Mouse (Mus musculus): Measurements from ENCODE around the gene Rab40c. TPM values are rescaled to one million over a fixed set of nuclear protein-coding genes. Genes with fewer than 3 reads are reported as not detected.
"Not testable (repeated sequence)": the region's sequence is repeated elsewhere in the genome, so short reads cannot be mapped to it uniquely, and the experiment has no call there.

The Rab40c gene
- polyA plus RNA-seq, 1 experiment from 2014 or later, result 19.3 TPM

- Histone ChIP-seq H3K27me3 (replicated peaks; ENCODE audit: insufficient read depth, low read length) (no peaks in the 10 kb centered on the region), H3K9me3 (ENCODE audit: low read length) (no peaks in the 10 kb centered on the region), H3K4me1 (ENCODE audit: insufficient read depth, low read depth, low read length) (peaks cover 6% of the 10 kb centered on the region; the same call in 1 of the 2 replicates), H3K36me3 (ENCODE audit: insufficient read depth, low read length) (no peaks in the 10 kb centered on the region), H3K4me2 (replicated peaks; ENCODE audit: low read depth, low read length) (no peak overlapping the region), H3K4me3 (ENCODE audit: low read depth, low read length) (no peak overlapping the region), H3K9ac (replicated peaks; ENCODE audit: low read depth) (no peak overlapping the region), H3K27ac (ENCODE audit: low read length) (no peak overlapping the region)
- TF ChIP-seq CTCF (IDR thresholded peaks at IDR 0.05), result no peak
- TF ChIP-seq EP300 (IDR thresholded peaks at IDR 0.05), result no peak
- no peak for ATAC-seq
- WGBS, result 71% methylated on average over 3 of the region's 3 CpGs
- no peak for DNase-seq (ENCODE audit: low spot score)
Measured at GRCm38 (mm10) chr17:25872676-25873075, 46.9 kb downstream of the Rab40c start.

- H3K9me3 ChIP-seq (ENCODE audit: low read length); H3K36me3 ChIP-seq (ENCODE audit: insufficient read depth, low read length); H3K4me3 ChIP-seq (ENCODE audit: low read depth, low read length); H3K4me1 ChIP-seq (ENCODE audit: insufficient read depth, low read depth, low read length); H3K27me3 ChIP-seq (replicated peaks; ENCODE audit: insufficient read depth, low read length); H3K27ac ChIP-seq (ENCODE audit: low read length); DNase-seq (ENCODE audit: low spot score); ATAC-seq; H3K4me2 ChIP-seq (replicated peaks; ENCODE audit: low read depth, low read length); H3K9ac ChIP-seq (replicated peaks; ENCODE audit: low read depth): not testable (repeated sequence)
Measured at GRCm38 (mm10) chr17:25871566-25871965, 48.0 kb downstream of the Rab40c start.

GRCm38 (mm10) chr17:25869954-25870353 lies 49.6 kb downstream of the Rab40c start:
- H3K9me3 ChIP-seq (ENCODE audit: low read length), result no peaks in the 10 kb centered on the region
- no peak for TF ChIP-seq CTCF (IDR thresholded peaks at IDR 0.05)
- no peak for TF ChIP-seq EP300 (IDR thresholded peaks at IDR 0.05)
- no peak overlapping the region for H3K9ac ChIP-seq (replicated peaks; ENCODE audit: low read depth)
- no peaks in the 10 kb centered on the region for H3K36me3 ChIP-seq (ENCODE audit: insufficient read depth, low read length)
- H3K27ac ChIP-seq (ENCODE audit: low read length), result no peak overlapping the region
- no peak overlapping the region for H3K4me3 ChIP-seq (ENCODE audit: low read depth, low read length)
- H3K27me3 ChIP-seq (replicated peaks; ENCODE audit: insufficient read depth, low read length), result no peaks in the 10 kb centered on the region
- H3K4me1 ChIP-seq (ENCODE audit: insufficient read depth, low read depth, low read length), result no peaks in the 10 kb centered on the region; the same call in 1 of the 2 replicates
- ATAC-seq, result no peak
- no peak for DNase-seq (ENCODE audit: low spot score)
- H3K4me2 ChIP-seq (replicated peaks; ENCODE audit: low read depth, low read length), result no peak overlapping the region
- 81% methylated on average over 2 of the region's 2 CpGs for WGBS

DNA sequence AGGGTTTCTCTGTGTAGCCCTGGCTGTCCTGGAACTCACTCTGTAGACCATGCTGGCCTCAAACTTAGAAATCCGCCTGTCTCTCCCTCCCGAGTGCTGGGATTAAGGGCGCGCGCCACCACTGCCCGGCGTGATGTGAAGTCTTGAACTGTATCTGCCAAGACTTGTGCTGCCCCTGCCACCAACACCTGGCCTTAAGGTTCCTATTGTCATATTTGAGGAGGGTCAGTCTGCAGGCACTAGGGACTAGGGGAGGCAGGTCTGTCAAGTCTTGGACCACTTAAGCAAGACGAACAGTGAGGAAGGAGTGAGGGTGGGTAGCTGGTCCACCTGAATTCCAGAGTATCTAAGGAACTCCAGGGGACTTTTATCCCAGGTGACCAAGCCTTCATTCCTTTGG lies 50.0 kb downstream of the Rab40c start:
- no peaks in the 10 kb centered on the region for H3K36me3 ChIP-seq (ENCODE audit: insufficient read depth, low read length)
- no peaks in the 10 kb centered on the region; the same call in 1 of the 2 replicates for H3K4me1 ChIP-seq (ENCODE audit: insufficient read depth, low read depth, low read length)
- H3K4me2 ChIP-seq (replicated peaks; ENCODE audit: low read depth, low read length), result no peak overlapping the region
- no peak overlapping the region for H3K27ac ChIP-seq (ENCODE audit: low read length)
- DNase-seq (ENCODE audit: low spot score) (no peak), ATAC-seq (no peak)
- H3K9ac ChIP-seq (replicated peaks; ENCODE audit: low read depth), result no peak overlapping the region
- no peaks in the 10 kb centered on the region for H3K27me3 ChIP-seq (replicated peaks; ENCODE audit: insufficient read depth, low read length)
- no peak overlapping the region for H3K4me3 ChIP-seq (ENCODE audit: low read depth, low read length)
- 77% methylated on average over 3 of the region's 8 CpGs for WGBS
- TF ChIP-seq CTCF (IDR thresholded peaks at IDR 0.05) (no peak), EP300 (IDR thresholded peaks at IDR 0.05) (no peak)
- no peaks in the 10 kb centered on the region for H3K9me3 ChIP-seq (ENCODE audit: low read length)

DNA sequence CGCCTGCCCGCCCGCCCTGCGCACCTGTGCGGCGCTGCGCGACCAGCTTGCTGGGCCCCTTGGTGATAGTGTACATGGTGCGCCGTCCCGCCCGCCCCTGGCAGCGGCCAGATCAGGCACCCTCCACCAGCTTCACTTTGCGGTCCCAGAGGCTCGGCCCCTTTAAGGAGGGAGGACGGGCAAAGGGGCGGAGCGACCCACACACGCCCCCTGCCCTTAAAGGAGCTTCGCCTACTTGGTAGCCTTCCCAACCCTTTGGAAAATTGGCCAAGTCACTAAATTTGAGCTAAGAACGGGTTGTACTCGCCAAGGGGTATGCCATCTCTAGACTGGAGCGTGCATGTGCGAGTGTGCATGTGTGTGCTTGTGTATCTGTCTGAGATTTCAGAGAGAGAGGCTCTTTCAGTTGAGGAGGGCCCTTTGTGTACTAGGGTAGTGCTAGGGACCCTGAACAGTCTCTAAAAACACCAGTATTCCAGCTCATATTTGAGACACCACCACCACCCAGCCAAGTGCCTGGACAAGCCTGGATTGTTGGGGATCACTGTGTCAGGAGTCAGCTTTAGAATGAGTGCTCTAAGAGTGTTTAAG lies 50.8 kb downstream of the Rab40c start, which contains the start of gene Mcrip2:
TSS of gene Mcrip2 (minus strand) at position 164 of the 591 bp plus-strand sequence.
- H3K4me2 ChIP-seq (replicated peaks; ENCODE audit: low read depth, low read length), result peak within 1 kb of the TSS; percentile 98
- peak within 1 kb of the TSS; percentile 77 for H3K4me3 ChIP-seq (ENCODE audit: low read depth, low read length)
- no peaks in the 10 kb centered on the region for H3K36me3 ChIP-seq (ENCODE audit: insufficient read depth, low read length)
- TF ChIP-seq CTCF (IDR thresholded peaks at IDR 0.05), result peak; percentile 34
- TF ChIP-seq EP300 (IDR thresholded peaks at IDR 0.05), result no peak
- peak; percentile 93 for DNase-seq (ENCODE audit: low spot score)
- WGBS, result 4% methylated on average over 24 of the region's 24 CpGs
- ATAC-seq, result peak; percentile 92
- H3K9ac ChIP-seq (replicated peaks; ENCODE audit: low read depth), result peak within 1 kb of the TSS; percentile 62
- H3K9me3 ChIP-seq (ENCODE audit: low read length), result no peaks in the 10 kb centered on the region
- H3K27ac ChIP-seq (ENCODE audit: low read length), result peak within 1 kb of the TSS; percentile 77
- H3K27me3 ChIP-seq (replicated peaks; ENCODE audit: insufficient read depth, low read length), result no peaks in the 10 kb centered on the region
- no peaks in the 10 kb centered on the region for H3K4me1 ChIP-seq (ENCODE audit: insufficient read depth, low read depth, low read length)

- H3K9ac ChIP-seq (replicated peaks; ENCODE audit: low read depth), result peak overlapping the region; percentile 62
- H3K4me1 ChIP-seq (ENCODE audit: insufficient read depth, low read depth, low read length), result no peaks in the 10 kb centered on the region
- H3K9me3 ChIP-seq (ENCODE audit: low read length), result no peaks in the 10 kb centered on the region
- H3K4me2 ChIP-seq (replicated peaks; ENCODE audit: low read depth, low read length), result peak overlapping the region; percentile 98
- TF ChIP-seq CTCF (IDR thresholded peaks at IDR 0.05) (no peak), EP300 (IDR thresholded peaks at IDR 0.05) (no peak)
- under 1% methylated on average over 41 of the region's 42 CpGs for WGBS
- DNase-seq (ENCODE audit: low spot score) (peak; percentile 61), ATAC-seq (peak; percentile 74)
- peak overlapping the region; percentile 77 for H3K4me3 ChIP-seq (ENCODE audit: low read depth, low read length)
- H3K27ac ChIP-seq (ENCODE audit: low read length), result peak overlapping the region; percentile 77
- H3K36me3 ChIP-seq (ENCODE audit: insufficient read depth, low read length), result no peaks in the 10 kb centered on the region
- H3K27me3 ChIP-seq (replicated peaks; ENCODE audit: insufficient read depth, low read length), result no peaks in the 10 kb centered on the region
Measured at GRCm38 (mm10) chr17:25867836-25868600, 51.5 kb downstream of the Rab40c start.

All from lung, postnatal 0 days (tissue).